Mouse (Mus musculus) right cerebral cortex, postnatal 10 days (tissue): ENCODE measurements around the gene Prlr.

ENCODE experiments used
- DNase-seq, 2 experiments: peaks; one replicate each; pipeline ENCODE4 v3.0.0; 2021; ENCODE audit warnings: low spot score in 2 of 2

Gene Prlr

GRCm38 (mm10) chr15:10235977-10236376 is 58.9 kb downstream of the Prlr start:
- no peak for DNase-seq

- DNase-seq = no peak
These were observed 59.8 kb downstream of the Prlr start for GRCm38 (mm10) chr15:10236812-10237211.

- DNase-seq = no peak
These were observed 61.4 kb downstream of the Prlr start for GRCm38 (mm10) chr15:10238454-10238853.

GRCm38 (mm10) chr15:10240228-10240795 is 63.3 kb downstream of the Prlr start:
- no peak for DNase-seq

GRCm38 (mm10) chr15:10242250-10242649 is 65.2 kb downstream of the Prlr start:
- DNase-seq = no peak

- no peak for DNase-seq
These were observed 72.2 kb downstream of the Prlr start for GRCm38 (mm10) chr15:10249285-10249684.

- no peak for DNase-seq
These were observed 73.7 kb downstream of the Prlr start for GRCm38 (mm10) chr15:10250784-10251183.

- no peak for DNase-seq
These were observed 75.5 kb downstream of the Prlr start for GRCm38 (mm10) chr15:10252526-10252925.

GRCm38 (mm10) chr15:10262219-10262618 is 85.2 kb downstream of the Prlr start:
- no peak for DNase-seq

- DNase-seq = no peak
These were observed 85.6 kb downstream of the Prlr start for GRCm38 (mm10) chr15:10262641-10263040.

- no peak for DNase-seq
These were observed 86.4 kb downstream of the Prlr start for GRCm38 (mm10) chr15:10263420-10263819.

GRCm38 (mm10) chr15:10264885-10265284 is 87.8 kb downstream of the Prlr start:
- DNase-seq = no peak

GRCm38 (mm10) chr15:10267251-10267650 is 90.2 kb downstream of the Prlr start:
- DNase-seq = no peak

GRCm38 (mm10) chr15:10276386-10276785 is 99.3 kb downstream of the Prlr start:
- no peak for DNase-seq

- no peak for DNase-seq
These were observed 100.4 kb downstream of the Prlr start for GRCm38 (mm10) chr15:10277461-10277860.

- DNase-seq = no peak
These were observed 104.5 kb downstream of the Prlr start for GRCm38 (mm10) chr15:10281546-10281945.

GRCm38 (mm10) chr15:10283661-10284060 is 106.6 kb downstream of the Prlr start:
- no peak for DNase-seq

- no peak for DNase-seq
These were observed 119.5 kb downstream of the Prlr start for GRCm38 (mm10) chr15:10296570-10296969.

GRCm38 (mm10) chr15:10298058-10298457 is 121.0 kb downstream of the Prlr start:
- DNase-seq = no peak

- no peak for DNase-seq
These were observed 122.4 kb downstream of the Prlr start for GRCm38 (mm10) chr15:10299467-10299866.

- peak in 1 of 2 experiments; percentile 25 for DNase-seq
These were observed 129.4 kb downstream of the Prlr start for GRCm38 (mm10) chr15:10306461-10306860.

- DNase-seq = no peak
These were observed 134.8 kb downstream of the Prlr start for GRCm38 (mm10) chr15:10311826-10312225.

- DNase-seq = peak; percentile 58 to 78
These were observed 136.8 kb downstream of the Prlr start for GRCm38 (mm10) chr15:10313522-10314455.
